Mouse (Mus musculus) stomach, embryonic 15.5 days (tissue): ENCODE measurements around the gene BC035044. TPM values are rescaled to one million over a fixed set of nuclear protein-coding genes. Genes with fewer than 3 reads are reported as not detected.
"Not testable (repeated sequence)": the region's sequence is repeated elsewhere in the genome, so short reads cannot be mapped to it uniquely, and the experiment has no call there.

Experiments used
- ATAC-seq: fragments of 200-750 bp; cut with Nextera tagmentation; 2 replicates; pipeline ENCODE4 v1.8.0; 2017; ENCODE audit warnings: low read depth, moderate number of reproducible peaks, moderate TSS enrichment; ENCODE audit not compliant: insufficient read depth, low FRiP score
- H3K27ac ChIP-seq: fragments of 300-500 bp; sonication (generic); 2 replicates; pipeline ENCODE4 v1.5.1; 2015; ENCODE audit warnings: mild to moderate bottlenecking, inconsistent platforms
- H3K27me3 ChIP-seq: fragments of 300-500 bp; sonication (generic); replicated peaks from 2 replicates; pipeline ENCODE4 v1.6.1; 2015; ENCODE audit warnings: inconsistent platforms
- H3K36me3 ChIP-seq: fragments of 300-500 bp; sonication (generic); 2 replicates; pipeline ENCODE4 v1.6.1; 2015; ENCODE audit warnings: inconsistent platforms
- H3K4me1 ChIP-seq: fragments of 300-500 bp; sonication (generic); 2 replicates; pipeline ENCODE4 v1.6.1; 2015; ENCODE audit warnings: inconsistent platforms
- H3K4me2 ChIP-seq: fragments of 300-500 bp; sonication (generic); 2 replicates; pipeline ENCODE4 v1.6.1; 2015; ENCODE audit warnings: mild to moderate bottlenecking, inconsistent platforms
- H3K4me3 ChIP-seq: fragments of 300-500 bp; sonication (generic); replicated peaks from 2 replicates; pipeline ENCODE4 v1.5.1; 2015; ENCODE audit warnings: inconsistent platforms
- H3K9ac ChIP-seq: fragments of 300-500 bp; sonication (generic); 2 replicates; pipeline ENCODE4 v1.6.1; 2015; ENCODE audit warnings: inconsistent platforms
- H3K9me3 ChIP-seq: fragments of 300-500 bp; sonication (generic); 2 replicates; pipeline ENCODE4 v1.6.1; 2016; ENCODE audit warnings: inconsistent platforms
- WGBS: fragments of 180-500 bp; shearing (Covaris S2); methylation state at CpG from one replicate; pipeline ENCODE4 v1.1.7; 2015; 5-methylcytosine and 5-hydroxymethylcytosine counted together
- microRNA-seq: library from miRNA; unstranded; fragments of <30 nt; microRNA quantifications from one replicate; pipeline ENCODE4, GENCODE M21; 2016
- polyA plus RNA-seq: library from polyadenylated mRNA; unstranded; fragments of >200 nt; fragmentation: Nextera tagmentation; extraction: Ambion mirVana; gene quantifications from 2 replicates; pipeline ENCODE4 v1.2.1, GENCODE M21; 2015

BC035044 gene
- polyA plus RNA-seq, 1 experiment from 2014 or later = 1.6 TPM

GRCm38 (mm10) chr6:128807021-128807420 lies 83.9 kb downstream of the BC035044 start:
- H3K36me3 ChIP-seq = no peaks in the 10 kb centered on the region
- no peak overlapping the region for H3K27ac ChIP-seq
- H3K4me1 ChIP-seq = 0 out of 2 replicates have a peak, but pooled peaks cover 2% of the 10 kb centered on the region
- no peak overlapping the region for H3K9ac ChIP-seq
- no peak overlapping the region for H3K4me3 ChIP-seq
- no peaks in the 10 kb centered on the region for H3K27me3 ChIP-seq
- WGBS = 66% methylated on average over 3 of the region's 3 CpGs
- H3K4me2 ChIP-seq = no peak overlapping the region
- no peaks in the 10 kb centered on the region for H3K9me3 ChIP-seq
- no peak for ATAC-seq

GRCm38 (mm10) chr6:128804823-128805640 lies 85.9 kb downstream of the BC035044 start:
- not testable (repeated sequence) for H3K36me3 ChIP-seq, H3K4me1 ChIP-seq, H3K4me3 ChIP-seq, H3K9ac ChIP-seq, H3K27me3 ChIP-seq, H3K9me3 ChIP-seq, H3K27ac ChIP-seq, ATAC-seq, H3K4me2 ChIP-seq
- WGBS = 58% methylated on average over 7 of the region's 7 CpGs

DNA sequence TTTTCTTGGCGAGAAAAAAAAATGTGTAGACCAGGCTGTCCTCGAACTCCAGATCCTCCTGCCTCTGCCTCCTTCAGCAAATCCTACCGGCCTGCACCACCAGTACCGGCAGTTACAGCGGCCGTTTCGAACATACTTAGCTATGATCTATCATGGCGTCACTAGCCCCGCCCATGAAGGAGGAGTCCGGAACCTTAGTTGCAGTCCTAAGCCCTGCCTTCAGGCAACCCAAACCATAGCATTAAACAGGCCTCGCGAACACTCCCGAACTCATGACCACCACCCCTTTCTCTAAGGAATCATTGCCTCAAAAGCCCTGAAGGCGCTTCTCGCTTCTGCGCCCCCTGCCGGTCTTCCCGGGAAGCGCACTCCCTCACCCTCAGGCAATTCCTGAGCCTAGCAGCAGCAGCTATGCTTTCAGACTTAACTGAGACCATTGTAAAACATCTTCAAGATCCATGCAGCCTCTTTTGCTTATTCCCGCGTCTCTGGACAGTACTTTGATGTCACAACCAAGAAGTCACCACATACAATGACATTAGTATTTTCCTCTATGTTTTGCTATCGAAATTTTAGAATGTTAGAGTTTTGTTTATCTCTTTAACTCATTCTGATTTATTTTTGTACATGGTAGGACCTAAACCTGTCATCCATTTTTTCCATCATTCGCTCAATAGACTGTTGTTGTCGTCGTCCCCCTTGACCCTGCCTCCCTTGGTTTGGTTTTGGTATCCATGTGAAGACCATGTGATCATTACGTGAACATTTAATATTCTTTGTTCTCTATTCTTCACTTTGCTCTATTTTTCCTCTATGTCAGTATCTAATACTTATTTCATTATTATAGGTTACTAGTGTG lies 87.7 kb downstream of the BC035044 start:
- H3K9ac ChIP-seq = no peak overlapping the region; the same call in 1 of the 2 replicates
- 8% methylated on average over 26 of the region's 26 CpGs for WGBS
- H3K27ac ChIP-seq = peak overlapping the region; percentile 73
- H3K27me3 ChIP-seq = no peaks in the 10 kb centered on the region
- no peaks in the 10 kb centered on the region for H3K9me3 ChIP-seq
- H3K4me1 ChIP-seq = peaks cover 4% of the 10 kb centered on the region
- H3K4me3 ChIP-seq = peak overlapping the region; percentile 48
- H3K36me3 ChIP-seq = no peaks in the 10 kb centered on the region
- H3K4me2 ChIP-seq = peak overlapping the region; percentile 69
- ATAC-seq = peak; percentile 94

DNA sequence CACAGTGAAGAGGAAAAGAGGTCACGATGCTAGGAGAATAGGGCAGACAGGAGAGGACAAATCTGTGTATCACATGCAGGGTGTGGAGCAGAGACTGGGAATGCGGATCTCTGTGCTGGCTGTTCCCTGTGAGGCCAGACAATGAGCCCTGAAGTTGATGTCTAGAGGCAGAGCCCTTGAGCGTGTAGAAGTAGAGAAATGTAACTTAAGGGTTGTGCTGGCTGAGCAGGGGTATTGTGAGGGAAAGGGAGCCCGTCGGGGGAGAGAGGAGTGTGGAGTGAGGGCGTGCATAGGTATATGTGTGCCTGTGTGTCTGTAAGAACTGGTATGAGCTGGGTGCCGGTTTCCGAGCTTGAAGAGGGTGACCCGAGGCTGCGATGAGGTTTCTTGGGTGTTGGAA lies 88.4 kb downstream of the BC035044 start:
- 11% methylated on average over 10 of the region's 10 CpGs for WGBS
- H3K4me3 ChIP-seq = peak overlapping the region; percentile 48
- peaks cover 9% of the 10 kb centered on the region for H3K4me1 ChIP-seq
- no peaks in the 10 kb centered on the region for H3K27me3 ChIP-seq
- peak overlapping the region; percentile 73 for H3K27ac ChIP-seq
- peak overlapping the region; percentile 69 for H3K4me2 ChIP-seq
- H3K36me3 ChIP-seq = no peaks in the 10 kb centered on the region
- no peaks in the 10 kb centered on the region for H3K9me3 ChIP-seq
- ATAC-seq = peak; percentile 20
- peak overlapping the region; percentile 39 for H3K9ac ChIP-seq

DNA sequence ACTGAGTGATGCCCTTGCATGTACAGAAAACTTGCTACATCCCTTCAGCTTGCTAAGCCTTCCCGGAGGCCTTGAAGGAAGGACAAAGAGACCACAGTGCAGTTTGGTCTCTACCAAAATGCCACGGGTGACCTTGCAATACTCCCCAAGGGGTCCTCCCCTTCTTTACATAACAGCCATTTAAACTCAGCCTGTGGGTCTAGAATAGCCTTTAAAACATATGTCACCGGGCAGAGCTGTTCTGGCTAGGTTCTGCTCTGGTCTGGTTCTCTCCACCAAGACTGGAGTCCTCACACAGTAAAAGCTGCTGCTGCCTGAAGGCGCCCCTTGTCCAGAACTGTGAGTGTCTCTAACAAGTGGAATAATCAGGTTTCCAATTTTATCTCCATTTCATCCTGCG lies 90.2 kb downstream of the BC035044 start:
- not testable (repeated sequence) for H3K27ac ChIP-seq, ATAC-seq, H3K27me3 ChIP-seq, H3K4me1 ChIP-seq, H3K4me3 ChIP-seq, H3K9ac ChIP-seq, H3K9me3 ChIP-seq, H3K4me2 ChIP-seq, H3K36me3 ChIP-seq
- WGBS = 72% methylated on average over 5 of the region's 5 CpGs

DNA sequence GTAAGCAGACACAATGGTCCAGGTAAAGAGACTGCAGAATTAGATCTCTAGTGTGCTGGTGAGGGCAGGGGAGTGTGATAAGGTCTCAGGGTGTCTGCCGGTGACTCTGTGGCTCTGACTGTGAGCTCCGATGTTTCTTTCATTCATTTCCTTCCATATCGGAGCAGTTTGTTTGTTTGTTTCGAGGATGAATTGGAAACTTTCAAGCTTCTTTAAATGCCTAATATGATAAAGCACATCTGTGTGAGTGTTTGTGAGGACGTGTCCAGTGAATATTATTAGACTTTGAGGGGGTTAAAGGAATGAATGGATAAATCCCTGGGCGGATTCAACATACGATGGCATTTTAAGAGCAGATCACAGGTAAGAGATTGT lies 91.0 kb downstream of the BC035044 start:
- Histone ChIP-seq H3K9ac (peak overlapping the region; percentile 6; the same call in 1 of the 2 replicates), H3K4me3 (peak overlapping the region; percentile 67), H3K36me3 (no peaks in the 10 kb centered on the region), H3K4me1 (peaks cover 9% of the 10 kb centered on the region), H3K27ac (no peak overlapping the region), H3K27me3 (no peaks in the 10 kb centered on the region), H3K4me2 (peak overlapping the region; percentile 54), H3K9me3 (no peaks in the 10 kb centered on the region)
- 18% methylated on average over 7 of the region's 7 CpGs for WGBS
- no peak for ATAC-seq

DNA sequence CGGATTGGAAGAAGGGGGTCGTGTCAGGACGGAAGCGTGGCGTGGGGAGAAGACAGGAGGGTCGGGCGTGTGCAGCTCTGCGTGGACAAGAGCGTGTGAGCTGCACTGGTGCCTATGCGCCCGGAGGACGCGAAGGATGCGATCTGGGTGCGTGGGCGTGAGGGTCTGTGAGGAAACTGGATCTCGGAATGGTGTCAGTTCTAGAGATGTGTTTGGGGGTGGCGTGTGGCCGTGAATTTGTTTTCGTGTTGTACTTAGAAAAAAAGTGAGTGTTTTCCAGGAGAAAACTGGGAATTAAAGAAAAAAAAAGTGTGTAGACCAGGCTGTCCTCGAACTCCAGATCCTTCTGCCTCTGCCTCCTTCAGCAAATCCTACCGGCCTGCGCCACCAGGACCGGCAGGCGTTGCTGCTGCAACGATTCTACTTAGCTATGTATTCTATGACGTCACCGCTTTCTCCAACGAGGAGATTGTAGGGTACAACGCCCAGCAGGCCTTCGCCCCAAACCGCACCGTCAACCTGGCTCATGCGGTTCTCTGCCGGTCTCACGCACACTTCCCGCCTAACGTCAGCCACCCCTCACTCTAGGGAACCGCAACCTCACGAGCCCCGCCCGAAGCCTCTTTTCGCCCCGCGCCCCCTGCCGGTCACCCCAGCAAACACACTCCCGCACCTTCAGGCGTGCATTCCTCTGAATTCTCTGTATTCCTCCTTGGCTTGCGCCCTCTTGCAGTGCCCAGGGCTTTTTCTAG lies 91.6 kb downstream of the BC035044 start:
- H3K9me3 ChIP-seq, H3K4me1 ChIP-seq, H3K36me3 ChIP-seq, H3K27me3 ChIP-seq: not testable (repeated sequence)
- peak overlapping the region; percentile 67 for H3K4me3 ChIP-seq
- peak; percentile 62 for ATAC-seq
- peak overlapping the region; percentile 41; the same call in 1 of the 2 replicates for H3K9ac ChIP-seq
- WGBS = under 1% methylated on average over 49 of the region's 49 CpGs
- peak overlapping the region; percentile 91 for H3K27ac ChIP-seq
- peak overlapping the region; percentile 63 for H3K4me2 ChIP-seq

Small RNAs within 50 kb of the gene (microRNA-seq; reads per million reads assigned to microRNA genes)
- gene Gm27336 = not detected

Other genes starting within 250 kb of the BC035044 start
- 2.0 and 3.9 TPM in 2 replicates for gene Clec2h, start 228.7 kb downstream of the BC035044 start, polyA plus RNA-seq
- gene Klrb1, start 168.1 kb downstream of the BC035044 start, polyA plus RNA-seq = not detected in 2 replicates
- gene Klrb1c, start 101.9 kb downstream of the BC035044 start, polyA plus RNA-seq = 0.12 and 0.23 TPM in 2 replicates
- 0.21 TPM in 1 of 2 replicates, not detected in the other for gene Gm44511, start 64.8 kb downstream of the BC035044 start, polyA plus RNA-seq
- 0.35 and 0.60 TPM in 2 replicates for gene Klrb1b, start 64.8 kb downstream of the BC035044 start, polyA plus RNA-seq
- gene Clec2i, start 3.5 kb downstream of the BC035044 start, polyA plus RNA-seq = 0.34 and 0.45 TPM in 2 replicates
- 0.08 and 0.33 TPM in 2 replicates for gene Clec2g, start 43.3 kb upstream of the BC035044 start, polyA plus RNA-seq
- gene Klrb1f, start 154.8 kb upstream of the BC035044 start, polyA plus RNA-seq = 0.32 TPM in 2 replicates
- gene Clec2e, start 209.8 kb upstream of the BC035044 start, polyA plus RNA-seq = 2.3 and 2.7 TPM in 2 replicates